Mouse (Mus musculus) right cerebral cortex, postnatal 36 days (tissue): ENCODE results near the gene Papola.
"Not testable (repeated sequence)": the region's sequence is repeated elsewhere in the genome, so short reads cannot be mapped to it uniquely, and the experiment has no call there.

ENCODE experiments used
- DNase-seq, 2 experiments: peaks; one replicate each; pipeline ENCODE4 v3.0.0; 2022; ENCODE audit warnings: low spot score in 2 of 2, mixed read lengths in 1 of 2

Papola gene

DNA sequence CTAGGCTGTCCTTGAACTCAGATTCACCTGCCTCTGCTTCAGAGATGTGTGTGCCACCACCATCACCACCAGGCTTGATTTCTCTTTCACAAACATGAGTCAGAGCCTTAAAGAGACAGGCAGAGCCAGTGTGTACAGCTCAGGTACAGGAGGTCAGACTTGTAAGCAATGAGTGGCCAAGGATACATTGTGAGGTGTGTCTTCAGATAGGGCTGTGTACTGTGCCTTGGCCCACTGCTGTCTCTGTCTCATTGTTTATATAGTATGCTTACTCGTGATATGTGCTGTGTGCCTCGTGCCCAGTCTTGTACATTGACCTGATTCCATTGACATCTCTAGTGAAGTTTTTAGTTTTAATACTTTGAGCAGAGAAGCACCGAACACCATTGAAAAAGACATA, 21.3 kb downstream of the Papola start:
- no peak for DNase-seq

GRCm38 (mm10) chr12:105806205-105806604, 21.7 kb downstream of the Papola start:
- no peak for DNase-seq

DNA sequence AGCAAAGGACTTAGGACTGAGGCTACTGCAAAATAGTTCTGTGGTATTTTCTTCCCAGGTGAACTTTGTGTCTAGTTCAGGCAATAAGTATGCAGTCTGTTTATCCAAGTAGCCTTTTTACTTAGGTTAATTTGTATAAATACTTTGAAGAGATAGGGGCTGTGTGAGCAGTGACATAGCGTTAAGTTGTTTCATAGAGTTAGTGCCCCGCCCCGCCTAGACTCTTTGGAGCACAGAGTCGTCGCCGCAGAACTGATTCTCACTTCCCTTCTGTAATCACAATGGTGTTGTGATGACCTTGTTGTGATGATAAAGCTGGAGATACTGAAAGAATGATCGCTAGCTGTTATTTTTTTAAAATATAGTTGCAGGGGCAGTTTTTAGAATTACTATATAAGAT, 22.9 kb downstream of the Papola start:
- no peak for DNase-seq

DNA sequence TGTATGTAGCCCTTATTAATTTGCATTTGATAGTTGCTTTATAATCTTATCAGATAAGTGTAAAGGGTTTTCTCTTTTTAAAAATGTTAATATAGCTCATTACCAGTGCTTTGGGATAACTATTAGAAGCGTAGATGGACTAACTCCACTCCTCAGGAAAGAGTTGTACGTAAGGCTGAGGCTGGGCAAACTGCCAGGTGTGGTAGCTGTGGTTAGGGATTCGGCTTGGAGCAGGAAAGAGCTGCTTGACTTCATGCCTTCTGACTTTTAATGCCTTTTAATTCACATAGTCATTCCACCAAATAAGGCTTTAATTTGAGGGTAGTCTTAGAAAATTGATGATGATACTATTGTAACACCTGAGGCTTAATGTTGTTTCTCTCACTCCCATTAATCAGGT, 24.5 kb downstream of the Papola start:
- DNase-seq = no peak

GRCm38 (mm10) chr12:105810608-105811007, 26.1 kb downstream of the Papola start:
- no peak for DNase-seq

- DNase-seq = no peak
Observed at GRCm38 (mm10) chr12:105813957-105814356, 29.5 kb downstream of the Papola start.

- DNase-seq = no peak
Observed at GRCm38 (mm10) chr12:105823472-105823871, 39.0 kb downstream of the Papola start.

GRCm38 (mm10) chr12:105824743-105825142, 40.2 kb downstream of the Papola start:
- no peak for DNase-seq

- DNase-seq = no peak
Observed at GRCm38 (mm10) chr12:105825266-105825665, 40.8 kb downstream of the Papola start.

DNA sequence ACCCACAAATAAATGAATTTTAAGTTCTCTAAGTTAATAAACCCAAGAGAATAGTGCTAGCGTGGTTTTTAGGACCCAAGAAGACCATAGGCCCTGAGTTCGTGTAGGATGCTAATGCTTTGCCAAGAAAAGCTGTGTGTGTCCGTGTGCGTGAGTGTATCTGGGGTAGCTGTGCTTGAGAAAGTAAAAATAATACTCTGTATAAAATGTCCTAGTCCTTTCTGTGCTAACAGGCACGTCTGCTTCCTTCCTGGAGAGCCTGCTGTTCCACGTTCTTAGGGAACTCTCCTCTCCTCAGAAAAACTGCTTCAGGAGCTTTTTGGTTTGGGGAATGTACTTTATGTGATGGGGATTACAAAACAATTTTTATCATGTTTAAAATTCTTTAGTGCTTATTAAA, 48.0 kb downstream of the Papola start:
- DNase-seq = peak in 1 of 2 experiments; percentile 70

GRCm38 (mm10) chr12:105834926-105835325, 50.4 kb downstream of the Papola start:
- DNase-seq = no peak

DNA sequence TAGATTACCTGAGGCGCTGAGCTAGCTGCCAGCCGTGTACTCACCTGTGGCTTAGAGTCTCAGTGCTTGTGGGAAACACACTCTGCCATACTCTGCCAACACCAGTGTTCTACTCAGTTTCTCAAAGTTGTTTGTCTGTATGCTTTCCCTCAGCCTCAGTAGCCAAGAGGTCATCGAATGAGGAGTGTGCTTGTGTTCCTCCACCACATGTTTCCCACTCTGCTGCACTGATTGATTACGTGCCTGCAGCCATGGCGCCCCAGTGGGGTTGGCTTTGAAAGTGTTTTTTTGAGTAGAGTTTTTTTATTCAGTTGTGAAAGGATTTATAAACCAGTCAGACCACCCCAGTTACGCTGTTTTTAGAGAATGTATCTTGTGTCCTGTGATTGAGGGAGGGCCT, 51.1 kb downstream of the Papola start:
- no peak for DNase-seq

DNA sequence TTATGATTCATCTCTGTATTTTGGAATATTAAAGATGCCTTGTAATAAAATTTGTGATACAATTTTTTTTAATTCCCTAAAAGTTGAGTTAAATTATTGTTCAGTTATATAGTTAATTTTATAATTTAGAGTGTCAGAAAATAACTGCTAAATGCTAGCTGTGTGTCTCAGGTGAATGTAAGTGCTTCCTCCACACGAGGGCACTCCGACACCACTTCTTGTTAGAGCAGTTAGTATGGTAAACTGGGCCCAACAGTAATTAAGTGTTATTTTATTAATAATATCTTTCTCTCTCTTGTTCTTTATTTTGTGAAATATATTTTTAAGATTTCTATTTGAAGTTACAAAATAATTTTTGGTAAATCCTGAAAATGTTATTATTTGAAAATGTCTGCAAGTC, 51.7 kb downstream of the Papola start:
- DNase-seq = no peak

GRCm38 (mm10) chr12:105839096-105839495, 54.6 kb downstream of the Papola start:
- no peak for DNase-seq

DNA sequence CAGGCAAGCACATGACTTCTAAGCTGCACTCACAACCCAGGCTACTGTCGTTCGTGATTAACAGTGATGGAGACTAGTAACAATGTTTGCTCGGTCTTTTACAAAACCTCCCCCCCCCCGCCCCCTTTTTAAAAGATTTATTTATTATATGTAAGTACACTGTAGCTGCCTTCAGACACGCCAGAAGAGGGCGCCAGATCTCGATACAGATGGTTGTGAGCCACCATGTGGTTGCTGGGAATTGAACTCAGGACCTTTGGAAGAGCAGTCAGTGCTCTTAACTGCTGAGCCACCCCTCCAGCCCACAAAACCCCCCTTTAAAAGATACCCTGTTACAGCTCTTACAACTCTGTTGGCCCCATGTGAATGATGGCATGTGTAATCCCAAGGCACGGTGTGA, 56.1 kb downstream of the Papola start:
- not testable (repeated sequence) for DNase-seq

- DNase-seq = no peak
Observed at GRCm38 (mm10) chr12:105843243-105844005, 58.9 kb downstream of the Papola start.

DNA sequence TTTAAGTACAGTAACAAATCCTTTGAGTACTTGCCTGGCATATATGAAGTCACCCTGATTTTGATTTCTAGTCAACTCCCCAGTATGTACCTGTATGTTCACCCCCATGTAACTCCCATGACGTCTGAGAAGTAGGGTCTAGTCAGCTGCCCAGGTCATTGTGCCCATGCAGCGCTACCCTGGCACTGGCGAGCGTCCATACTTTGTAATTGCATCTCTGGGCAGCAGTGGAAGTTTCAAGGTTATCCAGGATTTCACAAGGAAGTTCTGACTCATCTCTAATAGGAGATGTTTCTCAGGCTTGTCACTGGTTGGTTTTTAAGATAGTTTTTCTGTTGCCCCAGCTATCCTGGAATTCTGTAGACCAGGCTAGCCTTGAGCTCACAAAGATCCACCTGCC, 59.9 kb downstream of the Papola start:
- no peak for DNase-seq

- no peak for DNase-seq
Observed at GRCm38 (mm10) chr12:105849102-105849501, 64.6 kb downstream of the Papola start.

DNA sequence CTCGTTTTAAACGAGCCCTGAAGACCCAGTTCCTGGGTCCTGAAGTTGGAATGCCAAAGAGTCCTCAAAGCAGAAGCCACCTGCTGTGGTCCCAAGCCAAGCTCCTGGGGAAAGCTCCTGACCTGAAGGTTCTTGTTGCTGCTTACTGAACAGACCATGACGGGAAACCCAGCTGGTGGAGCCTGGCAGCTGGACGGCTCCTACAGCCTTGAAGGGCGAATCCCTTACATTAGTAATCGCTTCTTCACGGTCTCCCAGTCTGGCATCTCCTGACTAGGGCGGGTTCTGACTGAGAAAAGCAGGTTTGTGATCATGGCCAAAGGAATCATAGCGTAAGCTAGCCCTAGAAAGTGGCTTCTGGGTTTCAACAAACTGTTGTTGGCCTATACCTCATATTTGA, 66.2 kb downstream of the Papola start:
- DNase-seq = no peak

- DNase-seq = no peak
Observed at GRCm38 (mm10) chr12:105852798-105853197, 68.3 kb downstream of the Papola start.

GRCm38 (mm10) chr12:105854639-105855038, 70.1 kb downstream of the Papola start:
- no peak for DNase-seq

- DNase-seq = no peak
Observed at GRCm38 (mm10) chr12:105857902-105858640, 73.6 kb downstream of the Papola start.

GRCm38 (mm10) chr12:105862072-105862471, 77.6 kb downstream of the Papola start:
- DNase-seq = no peak
